Mouse (Mus musculus): ENCODE measurements around the gene Lima1.

DNA sequence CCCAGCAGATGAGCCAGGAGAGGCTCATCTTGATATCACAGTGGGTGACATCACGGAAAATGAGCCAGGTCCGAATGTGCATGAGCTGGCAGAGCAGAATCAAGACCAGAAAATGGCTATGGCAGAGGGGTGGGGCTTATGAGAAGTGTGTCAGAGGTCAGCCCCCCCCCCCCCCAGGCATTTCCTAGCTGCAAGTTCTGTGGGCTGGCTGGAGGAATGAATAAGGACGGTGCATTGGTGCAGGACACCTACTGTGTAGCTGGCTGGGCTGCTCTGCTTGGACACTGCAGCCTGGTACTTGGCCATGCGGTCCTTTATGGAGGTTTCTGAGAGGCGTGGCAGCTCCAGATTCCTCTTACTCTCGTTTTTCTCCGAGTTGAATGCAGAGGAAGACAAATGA, 69.1 kb downstream of the Lima1 start:
- TF ChIP-seq GATA1 (IDR thresholded peaks at IDR 0.05; ENCODE audit: low read length) (no peak), TAL1 (IDR thresholded peaks at IDR 0.05; ENCODE audit: low read length) (no peak)

Measured in erythroblast, embryonic 14.5 days (primary cell).